Mouse (Mus musculus): Measurements from ENCODE around the gene Kif26a. TPM values are rescaled to one million over a fixed set of nuclear protein-coding genes. Genes with fewer than 3 reads are reported as not detected.

Kif26a gene
- total and polyA plus RNA-seq, 2 experiments: 0.28 to 0.84 TPM

GRCm38 (mm10) chr12:112106541-112106971 lies 39.5 kb upstream of the Kif26a start, which contains the start of gene Aspg:
Gene Aspg, plus strand, starts transcription at chr12:112106679.
- H3K27ac ChIP-seq (replicated peaks; ENCODE audit: insufficient read depth, low read depth, low read length): peak within 1 kb of the TSS; percentile 93
- TF ChIP-seq CTCF (IDR thresholded peaks at IDR 0.05; ENCODE audit: low read depth, low read length) (no peak), POLR2A (IDR thresholded peaks at IDR 0.05; ENCODE audit: extremely low read depth, insufficient read depth, low read length) (peak; percentile 95)
- WGBS: 3% methylated on average over 14 of the region's 14 CpGs
- no peaks in the 10 kb centered on the region for H3K36me3 ChIP-seq (ENCODE audit: control insufficient read depth, insufficient read depth, low read length)
- H3K9ac ChIP-seq (ENCODE audit: low read depth, low read length): peak within 1 kb of the TSS; percentile 94
- H3K27me3 ChIP-seq (ENCODE audit: control insufficient read depth, insufficient read depth, low read length): no peaks in the 10 kb centered on the region
- peaks cover 8% of the 10 kb centered on the region; the same call in 1 of the 2 replicates for H3K79me2 ChIP-seq (ENCODE audit: control insufficient read depth, insufficient read depth, low read length)
- peak within 1 kb of the TSS; percentile 94 for H3K4me3 ChIP-seq (ENCODE audit: insufficient read depth, low read depth, low read length)
- peaks cover 20% of the 10 kb centered on the region for H3K4me1 ChIP-seq (ENCODE audit: control insufficient read depth, insufficient read depth, low read length)
- peak; percentile 96 for DNase-seq (ENCODE audit: extremely low read depth, low read depth, low spot score)

- Histone ChIP-seq H3K36me3 (ENCODE audit: control insufficient read depth, insufficient read depth, low read length) (no peaks in the 10 kb centered on the region), H3K79me2 (ENCODE audit: control insufficient read depth, insufficient read depth, low read length) (peaks cover 11% of the 10 kb centered on the region), H3K4me3 (ENCODE audit: insufficient read depth, low read depth, low read length) (peak overlapping the region; percentile 94), H3K9ac (ENCODE audit: low read depth, low read length) (peak overlapping the region; percentile 94), H3K27ac (replicated peaks; ENCODE audit: insufficient read depth, low read depth, low read length) (peak overlapping the region; percentile 93), H3K27me3 (ENCODE audit: control insufficient read depth, insufficient read depth, low read length) (no peaks in the 10 kb centered on the region), H3K4me1 (ENCODE audit: control insufficient read depth, insufficient read depth, low read length) (peaks cover 28% of the 10 kb centered on the region)
- peak; percentile 77 for DNase-seq (ENCODE audit: extremely low read depth, low read depth, low spot score)
- peak; percentile 18; the same call in 1 of the 2 replicates for TF ChIP-seq POLR2A (IDR thresholded peaks at IDR 0.05; ENCODE audit: extremely low read depth, insufficient read depth, low read length)
- TF ChIP-seq CTCF (IDR thresholded peaks at IDR 0.05; ENCODE audit: low read depth, low read length): no peak
- 42% methylated on average over 8 of the region's 8 CpGs for WGBS
Observed at GRCm38 (mm10) chr12:112107685-112108084, 38.3 kb upstream of the Kif26a start.

- Histone ChIP-seq H3K9ac (ENCODE audit: low read depth, low read length) (peak overlapping the region; percentile 94), H3K79me2 (ENCODE audit: control insufficient read depth, insufficient read depth, low read length) (peaks cover 11% of the 10 kb centered on the region), H3K27ac (replicated peaks; ENCODE audit: insufficient read depth, low read depth, low read length) (peak overlapping the region; percentile 93), H3K36me3 (ENCODE audit: control insufficient read depth, insufficient read depth, low read length) (no peaks in the 10 kb centered on the region), H3K4me1 (ENCODE audit: control insufficient read depth, insufficient read depth, low read length) (peaks cover 34% of the 10 kb centered on the region), H3K27me3 (ENCODE audit: control insufficient read depth, insufficient read depth, low read length) (no peaks in the 10 kb centered on the region), H3K4me3 (ENCODE audit: insufficient read depth, low read depth, low read length) (peak overlapping the region; percentile 14)
- DNase-seq (ENCODE audit: extremely low read depth, low read depth, low spot score): peak; percentile 99
- TF ChIP-seq CTCF (IDR thresholded peaks at IDR 0.05; ENCODE audit: low read depth, low read length): no peak
- TF ChIP-seq POLR2A (IDR thresholded peaks at IDR 0.05; ENCODE audit: extremely low read depth, insufficient read depth, low read length): peak; percentile 83
- 31% methylated on average over 11 of the region's 11 CpGs for WGBS
Observed at GRCm38 (mm10) chr12:112108696-112109445, 37.1 kb upstream of the Kif26a start.

- no peak overlapping the region; the same call in 1 of the 2 replicates for H3K4me3 ChIP-seq (ENCODE audit: insufficient read depth, low read depth, low read length)
- peak overlapping the region; percentile 56 for H3K9ac ChIP-seq (ENCODE audit: low read depth, low read length)
- 40% methylated on average over 9 of the region's 9 CpGs for WGBS
- peaks cover 4% of the 10 kb centered on the region; the same call in 1 of the 2 replicates for H3K36me3 ChIP-seq (ENCODE audit: control insufficient read depth, insufficient read depth, low read length)
- peak; percentile 55 for DNase-seq (ENCODE audit: extremely low read depth, low read depth, low spot score)
- peaks cover 34% of the 10 kb centered on the region for H3K4me1 ChIP-seq (ENCODE audit: control insufficient read depth, insufficient read depth, low read length)
- peak overlapping the region; percentile 81 for H3K27ac ChIP-seq (replicated peaks; ENCODE audit: insufficient read depth, low read depth, low read length)
- no peaks in the 10 kb centered on the region for H3K27me3 ChIP-seq (ENCODE audit: control insufficient read depth, insufficient read depth, low read length)
- H3K79me2 ChIP-seq (ENCODE audit: control insufficient read depth, insufficient read depth, low read length): peaks cover 11% of the 10 kb centered on the region
- TF ChIP-seq POLR2A (IDR thresholded peaks at IDR 0.05; ENCODE audit: extremely low read depth, insufficient read depth, low read length) (no peak), CTCF (IDR thresholded peaks at IDR 0.05; ENCODE audit: low read depth, low read length) (no peak)
Observed at GRCm38 (mm10) chr12:112109701-112110100, 36.3 kb upstream of the Kif26a start.

- H3K27me3 ChIP-seq (ENCODE audit: control insufficient read depth, insufficient read depth, low read length): no peaks in the 10 kb centered on the region
- peaks cover 33% of the 10 kb centered on the region for H3K4me1 ChIP-seq (ENCODE audit: control insufficient read depth, insufficient read depth, low read length)
- peaks cover 5% of the 10 kb centered on the region; the same call in 1 of the 2 replicates for H3K36me3 ChIP-seq (ENCODE audit: control insufficient read depth, insufficient read depth, low read length)
- peak overlapping the region; percentile 57 for H3K27ac ChIP-seq (replicated peaks; ENCODE audit: insufficient read depth, low read depth, low read length)
- H3K79me2 ChIP-seq (ENCODE audit: control insufficient read depth, insufficient read depth, low read length): peaks cover 11% of the 10 kb centered on the region
- TF ChIP-seq POLR2A (IDR thresholded peaks at IDR 0.05; ENCODE audit: extremely low read depth, insufficient read depth, low read length) (no peak), CTCF (IDR thresholded peaks at IDR 0.05; ENCODE audit: low read depth, low read length) (no peak)
- H3K9ac ChIP-seq (ENCODE audit: low read depth, low read length): peak overlapping the region; percentile 60
- WGBS: 28% methylated on average over 5 of the region's 5 CpGs
- peak; percentile 89 for DNase-seq (ENCODE audit: extremely low read depth, low read depth, low spot score)
- H3K4me3 ChIP-seq (ENCODE audit: insufficient read depth, low read depth, low read length): peak overlapping the region; percentile 37; the same call in 1 of the 2 replicates
Observed at GRCm38 (mm10) chr12:112111323-112111722, 34.7 kb upstream of the Kif26a start.

Measured in liver, adult 2 months (tissue).